Mouse (Mus musculus) heart, embryonic 15.5 days (tissue): ENCODE results near the gene Scarf2. TPM values are rescaled to one million over a fixed set of nuclear protein-coding genes. Genes with fewer than 3 reads are reported as not detected.

Experiments used
- ATAC-seq: fragments of 200-750 bp; cut with Nextera tagmentation; replicated peaks from 2 replicates; pipeline ENCODE4 v1.8.0; 2017; ENCODE audit warnings: low read depth, moderate TSS enrichment; ENCODE audit not compliant: insufficient number of reproducible peaks, insufficient read depth, low FRiP score
- H3K27ac ChIP-seq: fragments of 300-500 bp; sonication (generic); 2 replicates; pipeline ENCODE4 v1.5.1; 2015; ENCODE audit warnings: mild to moderate bottlenecking, inconsistent platforms
- H3K27me3 ChIP-seq: fragments of 300-500 bp; sonication (generic); 2 replicates; pipeline ENCODE4 v1.6.1; 2015; ENCODE audit warnings: inconsistent platforms
- H3K36me3 ChIP-seq: fragments of 300-500 bp; sonication (generic); 2 replicates; pipeline ENCODE4 v1.6.1; 2015; ENCODE audit warnings: mild to moderate bottlenecking, inconsistent platforms
- H3K4me1 ChIP-seq: fragments of 300-500 bp; sonication (generic); replicated peaks from 2 replicates; pipeline ENCODE4 v1.6.1; 2015; ENCODE audit warnings: inconsistent platforms
- H3K4me2 ChIP-seq: fragments of 300-500 bp; sonication (generic); 2 replicates; pipeline ENCODE4 v1.6.1; 2015; ENCODE audit warnings: inconsistent platforms, mild to moderate bottlenecking, moderate library complexity
- H3K4me3 ChIP-seq: fragments of 300-500 bp; sonication (generic); 2 replicates; pipeline ENCODE4 v1.5.1; 2015; ENCODE audit warnings: mild to moderate bottlenecking, inconsistent platforms
- H3K9ac ChIP-seq: fragments of 300-500 bp; sonication (generic); 2 replicates; pipeline ENCODE4 v1.6.1; 2015; ENCODE audit warnings: mild to moderate bottlenecking, inconsistent platforms
- H3K9me3 ChIP-seq: fragments of 300-500 bp; sonication (generic); replicated peaks from 2 replicates; pipeline ENCODE4 v1.6.1; 2016; ENCODE audit warnings: inconsistent platforms
- WGBS: fragments of 180-500 bp; shearing (Covaris S2); methylation state at CpG from one replicate; pipeline ENCODE4 v1.1.7; 2015; ENCODE audit warnings: mixed read lengths; 5-methylcytosine and 5-hydroxymethylcytosine counted together
- polyA plus RNA-seq: library from polyadenylated mRNA; unstranded; fragments of >200 nt; fragmentation: Nextera tagmentation; extraction: Ambion mirVana; gene quantifications from 2 replicates; pipeline ENCODE4 v1.2.1, GENCODE M21; 2015

The Scarf2 gene
- polyA plus RNA-seq, 1 experiment from 2014 or later, result 6.6 TPM

GRCm38 (mm10) chr16:17799584-17799983 lies 2.5 kb downstream of the Scarf2 start:
- H3K4me3 ChIP-seq, result no peak overlapping the region
- no peak overlapping the region for H3K9ac ChIP-seq
- no peak overlapping the region for H3K4me2 ChIP-seq
- no peaks in the 10 kb centered on the region for H3K36me3 ChIP-seq
- no peak overlapping the region for H3K27ac ChIP-seq
- peaks cover 67% of the 10 kb centered on the region for H3K4me1 ChIP-seq
- no peaks in the 10 kb centered on the region for H3K9me3 ChIP-seq
- H3K27me3 ChIP-seq, result peaks cover 87% of the 10 kb centered on the region
- no peak for ATAC-seq

DNA sequence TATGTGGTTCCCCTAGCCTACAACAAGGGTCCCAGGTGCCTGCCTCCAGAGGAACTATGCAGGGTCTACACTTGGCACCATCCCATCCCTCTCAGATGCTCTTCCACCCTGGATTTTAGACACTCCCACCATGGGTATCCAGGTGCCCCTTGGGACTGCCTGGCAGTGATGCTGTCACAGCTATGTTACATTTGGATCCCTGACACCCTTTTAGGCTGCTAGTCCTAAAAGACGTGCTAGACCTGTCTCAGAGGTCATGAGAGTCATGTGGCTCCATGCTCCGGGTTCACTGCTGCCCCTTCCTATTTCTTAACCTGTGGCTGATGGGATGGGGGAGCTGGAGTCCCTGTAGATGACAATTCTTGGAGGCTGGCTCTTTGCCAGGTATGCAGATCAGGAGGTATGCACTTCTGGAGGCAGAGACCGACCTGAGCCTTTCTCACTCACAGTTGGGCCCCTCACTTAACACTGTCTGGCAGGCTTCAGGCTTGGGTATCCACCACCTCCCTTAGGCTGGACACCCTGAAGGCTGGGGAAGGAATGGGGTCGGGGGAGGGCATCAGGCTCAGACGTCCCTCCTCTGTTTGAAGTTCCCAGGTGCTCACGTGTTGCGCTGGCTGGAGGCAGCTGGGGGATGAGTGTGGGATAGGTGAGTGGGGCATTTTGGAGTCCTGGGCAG lies 4.8 kb downstream of the Scarf2 start:
- peak overlapping the region; percentile 82; the same call in 1 of the 2 replicates for H3K4me2 ChIP-seq
- WGBS, result 18% methylated on average over 7 of the region's 7 CpGs
- H3K27ac ChIP-seq, result no peak overlapping the region
- no peaks in the 10 kb centered on the region for H3K36me3 ChIP-seq
- H3K4me1 ChIP-seq, result peaks cover 77% of the 10 kb centered on the region
- H3K9ac ChIP-seq, result no peak overlapping the region
- peak overlapping the region; percentile 43; the same call in 1 of the 2 replicates for H3K4me3 ChIP-seq
- H3K9me3 ChIP-seq, result no peaks in the 10 kb centered on the region
- ATAC-seq, result no peak
- peaks cover 96% of the 10 kb centered on the region for H3K27me3 ChIP-seq

DNA sequence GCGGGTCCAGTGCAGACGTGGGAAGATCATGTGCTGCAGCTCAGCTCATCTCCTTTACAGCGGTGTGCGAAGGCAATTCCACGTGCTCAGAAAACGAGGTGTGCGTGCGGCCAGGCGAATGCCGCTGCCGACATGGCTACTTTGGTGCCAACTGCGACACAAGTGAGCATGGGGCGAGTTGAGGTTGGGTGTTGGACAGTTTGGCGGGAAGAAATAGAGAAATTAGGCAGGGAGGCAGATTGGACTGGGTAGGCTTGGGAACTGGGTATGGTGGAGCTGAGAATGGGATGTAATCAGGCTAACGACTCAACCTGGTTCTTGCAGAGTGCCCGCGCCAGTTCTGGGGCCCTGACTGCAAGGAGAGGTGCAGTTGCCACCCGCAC lies 5.4 kb downstream of the Scarf2 start:
- peak overlapping the region; percentile 82 for H3K4me2 ChIP-seq
- 0 out of 2 replicates have a peak overlapping the region, but pooled peaks have one; percentile 19 for H3K9ac ChIP-seq
- peak overlapping the region; percentile 43 for H3K4me3 ChIP-seq
- no peak for ATAC-seq
- H3K27ac ChIP-seq, result no peak overlapping the region
- WGBS, result 28% methylated on average over 18 of the region's 18 CpGs
- H3K9me3 ChIP-seq, result no peaks in the 10 kb centered on the region
- H3K36me3 ChIP-seq, result no peaks in the 10 kb centered on the region
- H3K4me1 ChIP-seq, result peaks cover 76% of the 10 kb centered on the region
- peaks cover 93% of the 10 kb centered on the region for H3K27me3 ChIP-seq

DNA sequence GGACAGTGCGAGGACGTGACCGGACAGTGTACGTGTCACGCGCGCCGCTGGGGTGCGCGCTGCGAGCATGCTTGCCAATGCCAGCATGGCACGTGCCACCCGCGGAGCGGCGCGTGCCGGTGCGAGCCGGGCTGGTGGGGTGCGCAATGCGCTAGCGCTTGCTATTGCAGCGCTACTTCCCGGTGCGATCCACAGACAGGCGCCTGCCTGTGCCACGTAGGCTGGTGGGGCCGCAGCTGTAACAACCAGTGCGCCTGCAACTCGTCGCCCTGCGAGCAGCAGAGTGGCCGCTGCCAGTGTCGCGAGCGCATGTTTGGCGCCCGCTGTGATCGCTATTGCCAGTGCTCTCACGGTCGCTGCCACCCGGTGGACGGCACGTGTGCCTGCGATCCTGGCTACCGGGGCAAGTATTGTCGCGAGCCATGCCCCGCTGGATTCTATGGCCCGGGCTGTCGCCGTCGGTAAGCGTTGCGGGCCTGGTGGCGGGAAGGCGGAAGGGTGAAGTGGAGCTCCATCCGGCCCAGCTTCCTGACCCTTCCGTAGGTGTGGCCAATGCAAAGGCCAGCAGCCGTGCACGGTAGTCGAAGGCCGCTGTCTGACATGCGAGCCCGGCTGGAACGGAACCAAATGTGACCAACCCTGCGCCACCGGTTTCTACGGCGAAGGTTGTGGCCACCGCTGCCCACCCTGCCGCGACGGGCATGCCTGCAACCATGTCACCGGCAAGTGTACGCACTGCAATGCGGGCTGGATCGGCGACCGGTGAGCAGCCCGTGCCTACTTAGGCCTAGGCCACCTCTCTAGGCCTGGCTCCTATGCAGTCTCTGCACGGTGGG lies 6.0 kb downstream of the Scarf2 start:
- Histone ChIP-seq H3K36me3 (no peaks in the 10 kb centered on the region), H3K4me3 (peak overlapping the region; percentile 43), H3K9me3 (no peaks in the 10 kb centered on the region), H3K4me1 (peaks cover 76% of the 10 kb centered on the region), H3K27me3 (peaks cover 87% of the 10 kb centered on the region), H3K4me2 (peak overlapping the region; percentile 82), H3K9ac (0 out of 2 replicates have a peak overlapping the region, but pooled peaks have one; percentile 19), H3K27ac (no peak overlapping the region)
- ATAC-seq, result no peak
- WGBS, result 12% methylated on average over 83 of the region's 83 CpGs

DNA sequence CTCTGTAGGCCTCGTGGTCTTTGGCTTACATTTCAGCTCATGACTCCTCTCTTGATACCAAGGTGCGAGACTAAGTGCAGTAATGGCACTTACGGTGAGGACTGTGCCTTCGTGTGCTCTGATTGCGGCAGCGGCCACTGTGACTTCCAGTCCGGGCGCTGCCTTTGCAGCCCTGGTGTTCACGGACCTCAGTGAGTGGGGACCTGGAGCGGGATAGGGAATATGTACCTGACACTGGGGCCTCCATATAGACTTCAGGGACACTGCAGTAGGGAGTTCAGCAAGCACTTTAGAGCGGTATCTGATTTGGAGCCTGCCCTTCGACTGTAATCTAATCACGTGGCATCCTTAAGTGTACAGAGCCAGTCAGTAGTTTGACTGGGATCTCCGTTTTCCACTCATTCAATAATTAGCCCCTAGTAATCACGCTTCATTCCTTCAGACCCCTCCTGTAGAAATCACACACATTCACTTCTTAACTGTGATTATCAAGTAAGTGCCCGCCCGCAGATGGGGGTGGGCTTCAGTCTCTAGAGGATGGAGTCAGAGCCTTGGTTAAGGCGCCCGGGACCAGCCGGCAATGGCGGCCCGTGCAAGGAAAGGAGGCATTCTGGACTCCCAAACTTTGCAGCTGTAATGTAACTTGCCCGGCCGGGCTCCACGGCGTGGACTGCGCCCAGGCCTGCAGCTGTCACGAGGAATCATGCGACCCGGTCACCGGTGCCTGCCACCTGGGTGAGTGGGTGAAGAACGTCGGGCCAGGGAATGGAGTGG lies 6.8 kb downstream of the Scarf2 start:
- H3K27ac ChIP-seq, result no peak overlapping the region
- WGBS, result 36% methylated on average over 33 of the region's 33 CpGs
- no peak for ATAC-seq

GRCm38 (mm10) chr16:17804449-17804912 lies 7.4 kb downstream of the Scarf2 start:
- ATAC-seq, result no peak

More for the DNA sequence above, 6.8 kb downstream of the Scarf2 start:
- Histone ChIP-seq H3K4me1 (peaks cover 73% of the 10 kb centered on the region), H3K9me3 (no peaks in the 10 kb centered on the region), H3K9ac (0 out of 2 replicates have a peak overlapping the region, but pooled peaks have one; percentile 14), H3K36me3 (no peaks in the 10 kb centered on the region), H3K4me3 (peak overlapping the region; percentile 43), H3K27me3 (peaks cover 82% of the 10 kb centered on the region), H3K4me2 (peak overlapping the region; percentile 82)

DNA sequence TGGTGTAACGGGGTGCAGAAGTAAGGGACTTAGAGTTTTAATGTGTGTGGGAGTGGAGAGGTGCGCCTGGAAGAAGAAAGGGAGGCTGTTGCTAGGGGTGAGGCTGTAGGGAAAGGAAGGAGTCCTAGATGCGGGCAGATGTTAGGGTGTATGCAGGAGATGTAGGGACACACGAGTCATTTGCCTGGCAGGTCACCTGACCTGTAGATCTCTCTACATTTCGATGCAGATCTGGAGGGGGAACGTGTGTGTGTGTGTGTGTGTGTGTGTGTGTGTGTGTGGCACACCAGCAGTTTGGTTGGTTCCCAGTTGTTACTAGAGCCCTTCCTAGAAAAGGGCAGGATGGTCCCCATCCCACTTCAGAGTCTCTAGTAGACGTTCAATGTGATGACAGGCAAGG lies 7.9 kb downstream of the Scarf2 start:
- no peak for ATAC-seq
- Histone ChIP-seq H3K9ac (no peak overlapping the region), H3K36me3 (no peaks in the 10 kb centered on the region), H3K27ac (no peak overlapping the region), H3K4me1 (peaks cover 71% of the 10 kb centered on the region), H3K4me2 (peak overlapping the region; percentile 65), H3K4me3 (peak overlapping the region; percentile 43), H3K27me3 (peaks cover 71% of the 10 kb centered on the region), H3K9me3 (no peaks in the 10 kb centered on the region)
- 39% methylated on average over 7 of the region's 7 CpGs for WGBS

More at GRCm38 (mm10) chr16:17804449-17804912, 7.4 kb downstream of the Scarf2 start:
- Histone ChIP-seq H3K27ac (no peak overlapping the region), H3K4me1 (peaks cover 72% of the 10 kb centered on the region), H3K9me3 (no peaks in the 10 kb centered on the region), H3K4me3 (peak overlapping the region; percentile 43), H3K4me2 (peak overlapping the region; percentile 65), H3K36me3 (no peaks in the 10 kb centered on the region), H3K27me3 (peaks cover 76% of the 10 kb centered on the region), H3K9ac (0 out of 2 replicates have a peak overlapping the region, but pooled peaks have one; percentile 14)
- WGBS, result 21% methylated on average over 33 of the region's 33 CpGs

- Histone ChIP-seq H3K4me3 (peak overlapping the region; percentile 57), H3K4me2 (peak overlapping the region; percentile 99), H3K27me3 (peaks cover 56% of the 10 kb centered on the region), H3K27ac (peak overlapping the region; percentile 43), H3K9ac (peak overlapping the region; percentile 62), H3K9me3 (no peaks in the 10 kb centered on the region), H3K36me3 (no peaks in the 10 kb centered on the region), H3K4me1 (peaks cover 79% of the 10 kb centered on the region)
- WGBS, result 10% methylated on average over 48 of the region's 50 CpGs
- ATAC-seq, result no peak
These were observed 9.6 kb downstream of the Scarf2 start for GRCm38 (mm10) chr16:17806581-17807191.

DNA sequence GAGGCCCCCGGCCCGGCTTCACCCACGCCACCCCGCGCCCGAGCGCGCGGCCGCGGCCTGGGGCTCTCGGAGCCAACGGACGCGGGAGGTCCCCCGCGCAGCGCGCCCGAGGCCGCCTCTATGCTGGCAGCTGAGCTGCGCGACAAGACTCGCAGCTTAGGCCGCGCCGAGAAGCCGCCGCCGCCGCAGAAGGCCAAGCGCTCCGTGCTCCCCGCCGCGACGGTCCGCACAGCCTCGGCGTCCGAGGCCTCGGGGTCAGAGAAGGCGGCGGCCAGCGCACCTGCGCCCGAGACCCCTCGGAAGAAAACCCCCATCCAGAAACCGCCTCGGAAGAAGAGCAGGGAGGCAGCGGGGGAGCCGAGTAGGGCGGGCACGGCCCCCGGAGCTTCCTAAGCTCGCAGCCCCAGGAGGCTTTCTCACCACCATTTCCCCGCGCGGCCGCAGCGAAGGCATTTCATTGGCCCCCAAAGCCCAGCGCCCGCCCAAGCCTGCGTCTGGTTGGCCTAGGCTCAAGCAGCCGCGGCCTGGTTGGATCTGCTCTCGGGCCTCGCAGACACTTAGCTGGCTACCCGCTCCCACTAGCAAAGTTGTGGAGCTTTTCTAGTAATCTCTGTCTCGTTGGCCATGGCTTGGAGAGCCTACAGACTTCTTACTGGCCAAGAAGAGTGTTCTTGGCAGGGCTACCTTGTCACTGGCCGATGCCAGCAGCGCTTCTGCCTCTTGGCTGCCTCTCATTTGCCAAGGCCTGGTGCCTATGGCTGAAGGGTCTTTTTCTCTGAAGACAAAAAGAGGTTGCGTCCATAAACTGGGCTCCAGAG lies 10.3 kb downstream of the Scarf2 start:
- Histone ChIP-seq H3K27ac (peak overlapping the region; percentile 43), H3K4me2 (peak overlapping the region; percentile 99), H3K27me3 (peaks cover 49% of the 10 kb centered on the region), H3K36me3 (no peaks in the 10 kb centered on the region), H3K9me3 (no peaks in the 10 kb centered on the region), H3K9ac (peak overlapping the region; percentile 62), H3K4me3 (peak overlapping the region; percentile 57), H3K4me1 (peaks cover 78% of the 10 kb centered on the region)
- 6% methylated on average over 73 of the region's 73 CpGs for WGBS
- peak; percentile 76 for ATAC-seq

- no peak for ATAC-seq
- H3K27me3 ChIP-seq, result peaks cover 43% of the 10 kb centered on the region
- no peak overlapping the region for H3K9ac ChIP-seq
These were observed 12.0 kb downstream of the Scarf2 start for GRCm38 (mm10) chr16:17809125-17809524.

More at GRCm38 (mm10) chr16:17809125-17809524, 12.0 kb downstream of the Scarf2 start:
- peak overlapping the region; percentile 56 for H3K27ac ChIP-seq
- H3K4me1 ChIP-seq, result peaks cover 60% of the 10 kb centered on the region
- no peak overlapping the region for H3K4me3 ChIP-seq
- H3K4me2 ChIP-seq, result no peak overlapping the region
- H3K36me3 ChIP-seq, result no peaks in the 10 kb centered on the region
- 70% methylated on average over 4 of the region's 4 CpGs for WGBS
- no peaks in the 10 kb centered on the region for H3K9me3 ChIP-seq
